Mouse (Mus musculus) hindbrain, embryonic 14.5 days (tissue): ENCODE measurements around the gene Gtpbp4. TPM values are rescaled to one million over a fixed set of nuclear protein-coding genes. Genes with fewer than 3 reads are reported as not detected.

ENCODE experiments used
- microRNA-seq: library from miRNA; unstranded; fragments of <30 nt; microRNA quantifications from one replicate; pipeline ENCODE4, GENCODE M21; 2016
- polyA plus RNA-seq: library from polyadenylated mRNA; unstranded; fragments of >200 nt; fragmentation: Nextera tagmentation; extraction: Ambion mirVana; gene quantifications from 2 replicates; pipeline ENCODE4 v1.2.1, GENCODE M21; 2014

Gtpbp4 gene
- polyA plus RNA-seq, 1 experiment from 2014 or later = 65.9 TPM

Small RNAs within 50 kb of the gene (microRNA-seq; reads per million reads assigned to microRNA genes)
- not detected for gene Gm22750

Other genes starting within 250 kb of the Gtpbp4 start
- 66.8 and 69.7 TPM in 2 replicates for gene Wdr37, start 124.2 kb downstream of the Gtpbp4 start, polyA plus RNA-seq
- gene Idi1, start 110.6 kb downstream of the Gtpbp4 start, polyA plus RNA-seq = 95.4 and 122 TPM in 2 replicates
- not detected in 2 replicates for gene Gm9745, start 47.9 kb downstream of the Gtpbp4 start, polyA plus RNA-seq
- gene Idi2, start 43.2 kb downstream of the Gtpbp4 start, polyA plus RNA-seq = not detected in 2 replicates
- gene Larp4b, start 97.8 kb upstream of the Gtpbp4 start, polyA plus RNA-seq = 48.0 and 52.7 TPM in 2 replicates